Mouse (Mus musculus): Measurements from ENCODE around the gene Vrk2.

DNA sequence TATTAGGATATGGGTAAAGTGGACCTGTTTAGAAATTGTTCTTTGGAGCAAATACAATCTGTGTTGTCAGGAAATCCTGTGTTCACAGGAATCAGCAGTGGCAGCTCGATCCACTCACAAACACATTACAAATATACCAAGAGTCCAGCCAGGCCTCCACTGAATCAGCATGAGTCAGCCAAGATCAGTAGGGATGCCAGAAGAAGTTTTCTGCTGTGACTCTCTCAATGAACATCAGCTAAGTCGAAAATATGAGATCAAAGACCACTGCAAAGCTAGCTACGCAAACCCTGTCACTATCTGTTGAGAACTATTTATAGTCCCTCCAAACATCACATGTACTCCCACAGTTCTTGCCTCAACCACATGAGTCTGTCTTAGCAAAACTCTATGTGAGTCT is 74.8 kb downstream of the Vrk2 start:
- TF ChIP-seq SIN3A (IDR thresholded peaks at IDR 0.05; ENCODE audit: low read length) (no peak), CTCF (conservative IDR thresholded peaks at IDR 0.05 in 1 of 2, IDR thresholded peaks at IDR 0.05 in 1 of 2; ENCODE audit: low read depth in 2 of 2, low read length in 2 of 2) (no peak), CHD2 (IDR thresholded peaks at IDR 0.05; ENCODE audit: low read length) (no peak), BHLHE40 (IDR thresholded peaks at IDR 0.05; ENCODE audit: low read depth, low read length) (no peak), ETS1 (conservative IDR thresholded peaks at IDR 0.05; ENCODE audit: low read depth, low read length) (no peak), HCFC1 (IDR thresholded peaks at IDR 0.05; ENCODE audit: low read depth, low read length) (no peak), POLR2A (IDR thresholded peaks at IDR 0.05; ENCODE audit: low read depth, low read length) (no peak), NELFE (IDR thresholded peaks at IDR 0.05; ENCODE audit: low read depth, low read length) (no peak), RAD21 (IDR thresholded peaks at IDR 0.05; ENCODE audit: low read depth, low read length) (no peak), CHD1 (IDR thresholded peaks at IDR 0.05; ENCODE audit: low read depth, low read length) (no peak), TCF12 (IDR thresholded peaks at IDR 0.05; ENCODE audit: low read depth, low read length) (no peak), NRF1 (IDR thresholded peaks at IDR 0.05; ENCODE audit: low read depth, low read length) (no peak), USF2 (conservative IDR thresholded peaks at IDR 0.05; ENCODE audit: low read depth, low read length) (no peak), ZNF384 (IDR thresholded peaks at IDR 0.05; ENCODE audit: low read depth, low read length) (no peak)

Measured in CH12.LX (cell line).